Mouse (Mus musculus) gastrocnemius, postnatal 25 days (tissue): ENCODE results near the gene Ramp3. TPM values are rescaled to one million over a fixed set of nuclear protein-coding genes. Genes with fewer than 3 reads are reported as not detected.

Experiments
- total RNA-seq, 2 experiments: library from RNA; stranded (reverse); gene quantifications; 1 replicate in 1 of 2; 2 replicates in 1 of 2; pipeline ENCODE4 v1.2.3; 2021

Gene Ramp3
- total RNA-seq, 2 experiments from 2014 or later, result 0.29 to 0.72 TPM

Other genes starting within 250 kb of the Ramp3 start
- 100 to 1,000 TPM; 197 to 277 TPM for gene Ppia, start 243.1 kb upstream of the Ramp3 start, total RNA-seq
- 10 to 100 TPM; 44.6 TPM for gene H2afv, start 214.1 kb upstream of the Ramp3 start, total RNA-seq
- 10 to 100 TPM; 21.8 to 21.9 TPM for gene Purb, start 182.6 kb upstream of the Ramp3 start, total RNA-seq
- gene Myo1g, start 137.6 kb upstream of the Ramp3 start, total RNA-seq, result 1 to 10 TPM in 1 of 2 experiments, under 1 TPM in 1; 0.56 to 1.0 TPM
- gene Ccm2, start 111.6 kb upstream of the Ramp3 start, total RNA-seq, result 10 to 100 TPM; 20.1 to 20.8 TPM
- gene Nacad, start 52.5 kb upstream of the Ramp3 start, total RNA-seq, result under 1 TPM; 0.32 to 0.41 TPM
- gene Tbrg4, start 32.5 kb upstream of the Ramp3 start, total RNA-seq, result 10 to 100 TPM; 67.6 to 72.3 TPM
- not detected for gene Wap, start 19.9 kb upstream of the Ramp3 start, total RNA-seq
- gene Gm11983, start 179.1 kb downstream of the Ramp3 start, total RNA-seq, result not detected